Mouse (Mus musculus): ENCODE measurements around the gene Mfng.

Mfng gene

GRCm38 (mm10) chr15:78715856-78716255, 57.4 kb downstream of the Mfng start:
- in situ Hi-C loops (cut with MboI, MseI), result no loop called here

GRCm38 (mm10) chr15:78713751-78714150, 59.5 kb downstream of the Mfng start:
- in situ Hi-C loops (cut with MboI, MseI), result no loop called here

DNA sequence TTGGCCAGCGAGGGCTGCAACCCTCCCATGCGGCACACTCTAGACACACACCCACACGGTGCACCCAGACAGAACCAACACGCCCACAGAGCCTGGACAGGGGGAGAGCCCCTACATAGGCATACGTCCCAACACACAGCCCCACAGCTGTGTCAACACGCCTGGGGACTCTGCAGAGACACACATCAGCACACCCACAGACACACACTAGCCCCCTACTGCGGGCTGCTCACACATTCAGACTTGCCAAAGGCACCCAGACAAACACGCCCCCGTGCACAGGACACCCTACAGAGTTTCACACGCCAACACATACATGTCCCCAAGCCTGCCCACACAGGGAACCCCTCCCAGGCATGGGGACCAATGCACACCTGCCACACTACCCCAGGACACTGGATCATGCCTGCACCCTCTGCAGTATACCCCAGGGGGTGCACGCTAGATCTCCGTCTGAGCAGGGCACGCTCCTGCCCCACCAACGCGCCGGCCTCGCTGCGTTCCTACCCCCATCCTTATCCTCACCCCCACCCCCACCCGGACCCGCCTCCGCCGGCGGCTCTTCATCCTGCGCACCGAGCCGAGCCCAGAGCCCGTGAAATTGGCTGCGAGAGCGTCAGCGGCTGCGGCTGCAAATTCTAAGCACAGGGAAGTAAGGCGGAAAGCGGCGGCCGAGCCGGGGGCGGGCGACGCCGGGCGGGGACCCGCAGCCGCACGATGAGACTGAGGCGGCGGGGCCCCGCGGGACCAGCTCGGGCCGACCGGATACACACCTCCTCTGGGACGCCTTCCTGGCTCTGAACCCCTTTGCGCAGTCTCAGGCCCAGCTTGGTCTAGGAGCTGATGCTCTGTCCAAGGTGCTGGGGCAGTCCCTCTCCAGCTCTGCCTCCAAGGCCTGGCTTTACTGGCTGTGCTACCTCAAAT, 60.7 kb downstream of the Mfng start:
- in situ Hi-C loops (cut with MboI, MseI), result no loop called here

GRCm38 (mm10) chr15:78711935-78712334, 61.3 kb downstream of the Mfng start:
- in situ Hi-C loops (cut with MboI, MseI), result no loop called here

- in situ Hi-C loops (cut with MboI, MseI), result no loop called here
These were observed 62.6 kb downstream of the Mfng start for GRCm38 (mm10) chr15:78710634-78711033.

DNA sequence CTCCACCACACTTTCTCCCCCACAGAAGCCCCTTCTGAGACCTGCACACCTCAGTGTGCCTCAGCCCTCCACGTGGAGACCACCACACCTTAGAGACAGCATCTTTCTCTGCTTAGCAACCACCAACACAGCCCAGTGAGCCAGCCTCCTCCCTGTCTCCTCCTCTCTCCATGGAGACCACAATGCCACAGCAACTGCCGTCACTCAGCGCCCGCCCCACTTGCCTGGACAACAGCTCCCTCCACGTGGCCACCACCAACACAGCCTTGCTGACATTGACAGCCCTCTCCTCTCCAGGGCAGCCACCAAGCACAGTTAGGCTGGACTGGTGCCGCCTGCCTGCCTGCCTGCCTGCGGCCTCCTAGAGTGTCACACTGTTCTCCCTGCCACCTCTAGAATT, 63.5 kb downstream of the Mfng start:
- in situ Hi-C loops (cut with MboI, MseI), result no loop called here

DNA sequence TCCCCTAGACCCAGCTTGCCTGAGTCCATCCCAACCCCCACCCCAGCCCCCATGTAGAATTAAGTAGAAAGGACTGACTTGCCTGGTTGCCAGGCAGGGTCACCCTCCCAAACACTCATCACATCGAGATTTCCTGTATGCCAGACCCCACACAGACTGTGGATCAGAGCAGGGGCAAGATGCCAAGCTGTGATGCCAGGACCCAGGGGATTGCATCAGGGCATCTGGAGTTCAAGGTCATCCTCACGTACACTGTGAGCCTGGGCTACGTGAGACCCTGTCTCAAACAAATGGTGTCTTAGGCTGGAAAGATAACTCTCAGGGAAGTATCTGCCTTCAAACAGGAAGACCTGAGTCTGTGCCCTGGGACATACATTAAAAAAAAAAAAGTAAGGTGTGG, 66.6 kb downstream of the Mfng start:
- in situ Hi-C loops (cut with MboI, MseI), result no loop called here
